Mouse (Mus musculus): Measurements from ENCODE around the gene Usb1. TPM values are rescaled to one million over a fixed set of nuclear protein-coding genes. Genes with fewer than 3 reads are reported as not detected.

The Usb1 gene
- polyA plus RNA-seq, 1 experiment from 2014 or later = 32.4 TPM

DNA sequence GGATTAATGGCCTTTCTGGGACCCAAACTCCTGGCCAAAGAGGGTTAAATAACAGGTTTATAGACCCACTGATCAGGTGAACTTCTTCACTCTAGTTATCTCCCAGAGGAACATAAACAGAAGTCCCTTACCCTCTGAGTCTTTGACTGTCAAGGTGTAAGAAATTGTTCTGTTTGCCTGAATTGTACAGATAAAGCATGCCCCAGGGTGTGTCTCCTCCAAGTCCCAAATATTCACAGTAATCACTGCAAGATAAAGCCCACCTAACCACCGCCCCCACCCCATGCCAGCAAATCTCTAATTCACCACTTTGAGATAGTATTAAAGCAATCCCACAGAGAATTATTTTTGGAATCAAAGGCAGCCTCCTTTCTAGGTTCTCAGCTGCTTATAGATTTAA is 1.7 kb upstream of the Usb1 start:
- Histone ChIP-seq H3K4me1 (ENCODE audit: control insufficient read depth, insufficient read depth, low read length) (peaks cover 17% of the 10 kb centered on the region), H3K27me3 (ENCODE audit: control insufficient read depth, insufficient read depth, low read length) (no peaks in the 10 kb centered on the region), H3K9ac (ENCODE audit: low read length) (peak overlapping the region; percentile 98), H3K27ac (ENCODE audit: low read length) (peak overlapping the region; percentile 99), H3K4me3 (ENCODE audit: low read length) (peak overlapping the region; percentile 94), H3K36me3 (ENCODE audit: control insufficient read depth, insufficient read depth) (peaks cover 48% of the 10 kb centered on the region), H3K4me2 (ENCODE audit: low read depth, low read length) (peak overlapping the region; percentile 90), H3K9me3 (replicated peaks; ENCODE audit: control insufficient read depth, low read length) (peaks cover 3% of the 10 kb centered on the region; the same call in 1 of the 2 replicates)
- 44% methylated on average over 1 of the region's 1 CpGs for WGBS
- ATAC-seq (replicated peaks; ENCODE audit: extremely low read depth, insufficient read depth, low FRiP score) = no peak

DNA sequence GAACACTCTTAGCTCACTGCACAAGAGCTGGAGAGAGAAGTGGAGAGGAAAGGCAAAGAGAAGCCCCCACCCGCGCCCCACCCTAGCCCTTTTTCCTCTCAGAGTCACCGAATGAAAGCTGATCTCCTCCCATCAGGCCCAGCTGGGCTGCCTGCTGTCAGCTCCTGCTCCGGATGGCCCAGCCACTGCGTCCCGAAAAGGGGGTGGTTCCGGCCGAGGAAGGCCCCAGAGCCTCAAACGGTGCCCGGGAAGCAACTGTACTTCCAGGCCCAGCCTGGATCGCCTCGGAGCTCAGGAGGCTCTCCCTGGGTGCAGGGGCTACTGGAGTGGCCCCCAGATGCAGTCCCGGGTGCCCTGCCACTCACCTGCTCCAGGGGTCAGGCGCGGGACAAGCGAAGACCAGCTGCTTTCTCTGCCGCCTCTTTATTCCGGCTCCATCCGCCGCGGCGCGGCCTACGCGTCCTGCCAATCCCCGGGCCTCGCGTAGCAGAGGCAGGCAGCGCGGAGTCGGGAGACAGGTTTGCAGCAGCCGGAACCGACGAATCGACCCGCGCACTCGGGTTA is 846 bp upstream of the Usb1 start:
- Histone ChIP-seq H3K4me3 (ENCODE audit: low read length) (peak overlapping the region; percentile 94), H3K9me3 (replicated peaks; ENCODE audit: control insufficient read depth, low read length) (peaks cover 3% of the 10 kb centered on the region; the same call in 1 of the 2 replicates), H3K4me2 (ENCODE audit: low read depth, low read length) (peak overlapping the region; percentile 90), H3K36me3 (ENCODE audit: control insufficient read depth, insufficient read depth) (peaks cover 40% of the 10 kb centered on the region), H3K9ac (ENCODE audit: low read length) (peak overlapping the region; percentile 98), H3K27ac (ENCODE audit: low read length) (peak overlapping the region; percentile 99), H3K27me3 (ENCODE audit: control insufficient read depth, insufficient read depth, low read length) (no peaks in the 10 kb centered on the region), H3K4me1 (ENCODE audit: control insufficient read depth, insufficient read depth, low read length) (peaks cover 16% of the 10 kb centered on the region)
- ATAC-seq (replicated peaks; ENCODE audit: extremely low read depth, insufficient read depth, low FRiP score) = peak; percentile 15; the same call in 1 of the 2 replicates
- under 1% methylated on average over 38 of the region's 38 CpGs for WGBS

DNA sequence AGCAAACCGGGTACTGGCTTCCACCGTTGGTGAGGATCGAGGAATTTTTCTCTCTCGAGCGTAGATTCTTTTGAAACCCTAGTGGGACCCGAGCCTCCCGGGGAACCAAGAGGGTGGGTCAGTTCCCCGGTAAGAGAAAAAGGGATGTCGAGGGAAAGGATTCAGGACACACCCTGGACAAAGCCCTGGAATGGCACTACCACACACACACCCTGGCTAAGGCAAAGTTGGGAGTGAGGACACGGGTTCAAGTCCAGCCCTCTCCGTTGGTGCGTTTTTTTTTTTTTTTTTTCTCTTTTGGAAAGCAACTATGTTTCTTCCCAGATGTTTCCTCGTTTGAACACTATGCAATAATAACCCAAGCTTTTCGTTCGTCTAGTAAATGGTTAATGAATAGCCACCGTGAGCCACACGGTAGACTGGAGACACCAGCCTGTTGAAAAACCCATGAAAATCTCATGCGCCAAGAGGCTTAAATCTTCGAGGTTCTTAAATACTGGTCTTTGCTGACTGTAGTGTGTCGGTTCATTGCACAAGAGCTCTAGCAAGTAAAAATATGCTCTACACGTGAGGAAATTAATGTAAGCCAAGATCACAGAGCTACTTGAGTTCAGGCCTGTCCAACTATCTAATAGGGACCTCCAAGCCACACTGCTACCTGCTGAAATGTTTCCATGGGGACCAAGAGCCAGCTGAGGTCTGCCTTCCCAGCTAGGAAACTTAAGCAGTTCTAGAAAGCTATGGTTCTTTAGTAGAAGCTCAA is 534 bp downstream of the Usb1 start:
- peaks cover 16% of the 10 kb centered on the region for H3K4me1 ChIP-seq (ENCODE audit: control insufficient read depth, insufficient read depth, low read length)
- peak overlapping the region; percentile 90 for H3K4me2 ChIP-seq (ENCODE audit: low read depth, low read length)
- peak overlapping the region; percentile 99 for H3K27ac ChIP-seq (ENCODE audit: low read length)
- ATAC-seq (replicated peaks; ENCODE audit: extremely low read depth, insufficient read depth, low FRiP score) = no peak
- H3K27me3 ChIP-seq (ENCODE audit: control insufficient read depth, insufficient read depth, low read length) = no peaks in the 10 kb centered on the region
- peak overlapping the region; percentile 98 for H3K9ac ChIP-seq (ENCODE audit: low read length)
- H3K4me3 ChIP-seq (ENCODE audit: low read length) = peak overlapping the region; percentile 94
- peaks cover 3% of the 10 kb centered on the region; the same call in 1 of the 2 replicates for H3K9me3 ChIP-seq (replicated peaks; ENCODE audit: control insufficient read depth, low read length)
- WGBS = 23% methylated on average over 21 of the region's 21 CpGs
- H3K36me3 ChIP-seq (ENCODE audit: control insufficient read depth, insufficient read depth) = peaks cover 40% of the 10 kb centered on the region

- 74% methylated on average over 1 of the region's 1 CpGs for WGBS
- Histone ChIP-seq H3K9ac (ENCODE audit: low read length) (no peak overlapping the region), H3K27me3 (ENCODE audit: control insufficient read depth, insufficient read depth, low read length) (no peaks in the 10 kb centered on the region), H3K4me1 (ENCODE audit: control insufficient read depth, insufficient read depth, low read length) (peaks cover 7% of the 10 kb centered on the region), H3K4me2 (ENCODE audit: low read depth, low read length) (no peak overlapping the region), H3K27ac (ENCODE audit: low read length) (no peak overlapping the region), H3K9me3 (replicated peaks; ENCODE audit: control insufficient read depth, low read length) (peaks cover 3% of the 10 kb centered on the region; the same call in 1 of the 2 replicates), H3K36me3 (ENCODE audit: control insufficient read depth, insufficient read depth) (peaks cover 35% of the 10 kb centered on the region), H3K4me3 (ENCODE audit: low read length) (no peak overlapping the region)
- ATAC-seq (replicated peaks; ENCODE audit: extremely low read depth, insufficient read depth, low FRiP score) = no peak
These were observed 3.6 kb downstream of the Usb1 start for GRCm38 (mm10) chr8:95335706-95336105.

- Histone ChIP-seq H3K4me3 (ENCODE audit: low read length) (no peak overlapping the region), H3K4me2 (ENCODE audit: low read depth, low read length) (no peak overlapping the region), H3K36me3 (ENCODE audit: control insufficient read depth, insufficient read depth) (peaks cover 35% of the 10 kb centered on the region), H3K27me3 (ENCODE audit: control insufficient read depth, insufficient read depth, low read length) (no peaks in the 10 kb centered on the region), H3K9me3 (replicated peaks; ENCODE audit: control insufficient read depth, low read length) (peaks cover 3% of the 10 kb centered on the region; the same call in 1 of the 2 replicates), H3K4me1 (ENCODE audit: control insufficient read depth, insufficient read depth, low read length) (peaks cover 8% of the 10 kb centered on the region; the same call in 1 of the 2 replicates), H3K27ac (ENCODE audit: low read length) (no peak overlapping the region), H3K9ac (ENCODE audit: low read length) (no peak overlapping the region)
- ATAC-seq (replicated peaks; ENCODE audit: extremely low read depth, insufficient read depth, low FRiP score) = no peak
These were observed 4.3 kb downstream of the Usb1 start for GRCm38 (mm10) chr8:95336363-95336762.

DNA sequence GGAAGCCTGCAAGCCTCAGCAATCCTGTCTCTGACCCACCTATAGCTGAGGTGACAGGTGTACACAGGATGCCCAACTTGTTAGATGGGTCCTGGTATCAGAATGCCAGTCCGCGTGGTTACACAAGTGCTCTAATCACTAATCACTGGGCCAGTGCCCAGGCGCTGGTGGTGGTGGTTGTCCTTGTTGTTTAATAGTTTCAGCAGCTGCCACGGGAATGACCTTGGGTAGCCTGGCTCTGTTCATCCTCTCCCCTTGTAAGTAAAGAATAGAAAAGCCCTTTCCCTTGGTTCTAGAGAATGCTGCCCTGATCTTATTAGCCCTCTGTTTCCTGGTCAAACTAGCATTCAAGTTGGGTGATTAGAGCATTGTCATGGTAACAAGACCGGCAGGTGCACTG is 9.6 kb downstream of the Usb1 start:
- 49% methylated on average over 5 of the region's 5 CpGs for WGBS
- Histone ChIP-seq H3K27me3 (ENCODE audit: control insufficient read depth, insufficient read depth, low read length) (no peaks in the 10 kb centered on the region), H3K4me2 (ENCODE audit: low read depth, low read length) (no peak overlapping the region), H3K9me3 (replicated peaks; ENCODE audit: control insufficient read depth, low read length) (no peaks in the 10 kb centered on the region), H3K4me3 (ENCODE audit: low read length) (no peak overlapping the region), H3K27ac (ENCODE audit: low read length) (peak overlapping the region; percentile 74), H3K9ac (ENCODE audit: low read length) (no peak overlapping the region), H3K36me3 (ENCODE audit: control insufficient read depth, insufficient read depth) (peaks cover 39% of the 10 kb centered on the region), H3K4me1 (ENCODE audit: control insufficient read depth, insufficient read depth, low read length) (peaks cover 8% of the 10 kb centered on the region)
- ATAC-seq (replicated peaks; ENCODE audit: extremely low read depth, insufficient read depth, low FRiP score) = peak; percentile 47; the same call in 1 of the 2 replicates

DNA sequence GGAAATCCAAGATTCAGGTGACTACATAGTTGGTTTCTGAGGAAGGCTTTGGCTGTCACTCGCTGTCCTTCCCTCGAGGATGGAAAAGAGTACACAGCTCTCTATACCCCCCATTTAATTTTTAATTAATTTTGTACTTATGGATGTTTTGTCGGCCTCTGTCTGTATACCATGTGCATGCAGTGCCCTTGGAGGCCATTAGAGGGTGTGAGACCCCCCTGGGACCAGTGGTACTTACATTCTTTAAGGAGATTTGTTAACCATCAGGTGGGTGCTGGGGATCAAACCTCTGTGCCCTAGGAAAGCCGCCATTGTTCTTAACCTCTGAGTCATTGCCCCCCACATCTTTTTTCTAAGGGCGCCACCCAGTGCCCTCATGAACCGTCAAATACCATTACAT is 12.6 kb downstream of the Usb1 start:
- H3K27ac ChIP-seq (ENCODE audit: low read length) = no peak overlapping the region
- H3K4me3 ChIP-seq (ENCODE audit: low read length) = no peak overlapping the region
- no peaks in the 10 kb centered on the region for H3K9me3 ChIP-seq (replicated peaks; ENCODE audit: control insufficient read depth, low read length)
- no peak overlapping the region for H3K4me2 ChIP-seq (ENCODE audit: low read depth, low read length)
- 84% methylated on average over 6 of the region's 6 CpGs for WGBS
- no peaks in the 10 kb centered on the region for H3K27me3 ChIP-seq (ENCODE audit: control insufficient read depth, insufficient read depth, low read length)
- no peak overlapping the region for H3K9ac ChIP-seq (ENCODE audit: low read length)
- H3K36me3 ChIP-seq (ENCODE audit: control insufficient read depth, insufficient read depth) = peaks cover 17% of the 10 kb centered on the region
- H3K4me1 ChIP-seq (ENCODE audit: control insufficient read depth, insufficient read depth, low read length) = peaks cover 26% of the 10 kb centered on the region
- no peak for ATAC-seq (replicated peaks; ENCODE audit: extremely low read depth, insufficient read depth, low FRiP score)

GRCm38 (mm10) chr8:95346643-95347545 is 14.8 kb downstream of the Usb1 start:
- WGBS = 20% methylated on average over 8 of the region's 8 CpGs
- H3K4me1 ChIP-seq (ENCODE audit: control insufficient read depth, insufficient read depth, low read length) = peaks cover 34% of the 10 kb centered on the region
- no peak overlapping the region for H3K4me3 ChIP-seq (ENCODE audit: low read length)
- no peak overlapping the region for H3K27ac ChIP-seq (ENCODE audit: low read length)
- ATAC-seq (replicated peaks; ENCODE audit: extremely low read depth, insufficient read depth, low FRiP score) = peak; percentile 51
- H3K4me2 ChIP-seq (ENCODE audit: low read depth, low read length) = no peak overlapping the region
- H3K9ac ChIP-seq (ENCODE audit: low read length) = no peak overlapping the region
- H3K27me3 ChIP-seq (ENCODE audit: control insufficient read depth, insufficient read depth, low read length) = no peaks in the 10 kb centered on the region
- H3K9me3 ChIP-seq (replicated peaks; ENCODE audit: control insufficient read depth, low read length) = no peaks in the 10 kb centered on the region
- peaks cover 16% of the 10 kb centered on the region for H3K36me3 ChIP-seq (ENCODE audit: control insufficient read depth, insufficient read depth)

Data from heart, embryonic 16.5 days (tissue).